ENCODE assay signal across 13 mouse cellular contexts in genomic region chr13:95671108-95671897, GRCm38 (mm10). TPM values are rescaled to one million over a fixed set of nuclear protein-coding genes. Genes with fewer than 3 reads are reported as not detected.
DNase-seq lines count a peak whose midpoint lies in the region; ATAC-seq lines count a peak whose summit lies in the region.
"Had no signal": no experiment of that assay in that cellular context is flagged by ENCODE, and none has a peak within 500 bp of the region (broad histone marks: within the 10 kb centered on the region; RNA-seq: fewer than 3 reads in every experiment).

No protein-coding gene starts in this region.

- no peaks in the 10 kb centered on the region for H3K4me1 ChIP-seq in midbrain, embryonic 14.5 days (ENCODE audit: control insufficient read depth, insufficient read depth, low read length)
- H3K4me1 ChIP-seq in midbrain, embryonic 13.5 days (replicated peaks), result no peaks in the 10 kb centered on the region
- no peaks in the 10 kb centered on the region for H3K4me1 ChIP-seq in intestine, embryonic 16.5 days (ENCODE audit: control insufficient read depth, insufficient read depth, low read length)
- H3K4me1 ChIP-seq: embryonic facial prominence, embryonic 12.5 days had no signal

- H3K27me3 ChIP-seq in midbrain, embryonic 14.5 days (ENCODE audit: control insufficient read depth, insufficient read depth, low read length), result no peaks in the 10 kb centered on the region
- no peaks in the 10 kb centered on the region for H3K27me3 ChIP-seq in midbrain, embryonic 13.5 days
- no peaks in the 10 kb centered on the region for H3K27me3 ChIP-seq in intestine, embryonic 16.5 days (replicated peaks; ENCODE audit: control insufficient read depth, insufficient read depth, low read length)
- H3K27me3 ChIP-seq: embryonic facial prominence, embryonic 12.5 days had no signal

- no peaks in the 10 kb centered on the region for H3K36me3 ChIP-seq in midbrain, embryonic 14.5 days (ENCODE audit: control insufficient read depth, insufficient read depth, low read length)
- H3K36me3 ChIP-seq in midbrain, embryonic 13.5 days, result 0 out of 2 replicates have a peak, but pooled peaks cover 9% of the 10 kb centered on the region
- H3K36me3 ChIP-seq in intestine, embryonic 16.5 days (ENCODE audit: control insufficient read depth, insufficient read depth, low read length), result 0 out of 2 replicates have a peak, but pooled peaks cover 5% of the 10 kb centered on the region

- intact Hi-C loops in heart, postnatal 25 days (cut with DNase I), result no loop called here

- ATAC-seq in midbrain, embryonic 14.5 days (ENCODE audit: low FRiP score, low TSS enrichment), result no peak
- ATAC-seq in midbrain, embryonic 13.5 days, result no peak
- ATAC-seq in intestine, embryonic 16.5 days, result peak; percentile 80
- ATAC-seq in inflammation-experienced regulatory T-cells, adult 6 months, result no peak
- ATAC-seq: hindbrain, postnatal 0 days; midbrain, embryonic 16.5 days had no signal

- peak; percentile 94 for DNase-seq in heart, adult 11 months
- no peak for DNase-seq in heart, postnatal 25 days (ENCODE audit: low spot score)
- DNase-seq in midbrain, embryonic 14.5 days, result peak; percentile 24
- peak; percentile 6 for DNase-seq in skeletal muscle tissue, adult 2 months (ENCODE audit: low read depth, low spot score)
- no peak for DNase-seq in thymus, postnatal 25 days
- DNase-seq: B cell, adult 2 months; cerebellum, adult 11 months had no signal

- 86% methylated on average over 9 of the region's 9 CpGs for WGBS in midbrain, embryonic 14.5 days
- 86% methylated on average over 9 of the region's 9 CpGs for WGBS in midbrain, embryonic 13.5 days
- 67% methylated on average over 9 of the region's 9 CpGs for WGBS in intestine, embryonic 16.5 days

- H3K27ac ChIP-seq in midbrain, embryonic 14.5 days (replicated peaks; ENCODE audit: low read depth, low read length), result no peak overlapping the region
- H3K27ac ChIP-seq in midbrain, embryonic 13.5 days, result no peak overlapping the region
- H3K27ac ChIP-seq in intestine, embryonic 16.5 days (ENCODE audit: low read length), result no peak overlapping the region
- H3K27ac ChIP-seq: embryonic facial prominence, embryonic 12.5 days; hindbrain, postnatal 0 days had no signal

- H3K4me3 ChIP-seq in midbrain, embryonic 14.5 days (replicated peaks; ENCODE audit: low read depth, low read length), result no peak overlapping the region
- H3K4me3 ChIP-seq in midbrain, embryonic 13.5 days (replicated peaks), result no peak overlapping the region
- no peak overlapping the region for H3K4me3 ChIP-seq in intestine, embryonic 16.5 days (ENCODE audit: low read length)
- H3K4me3 ChIP-seq: embryonic facial prominence, embryonic 12.5 days had no signal

- H3K9ac ChIP-seq in midbrain, embryonic 14.5 days (replicated peaks; ENCODE audit: low read length), result no peak overlapping the region
- no peak overlapping the region for H3K9ac ChIP-seq in midbrain, embryonic 13.5 days (replicated peaks)
- H3K9ac ChIP-seq in intestine, embryonic 16.5 days (ENCODE audit: low read depth, low read length), result no peak overlapping the region
- H3K9ac ChIP-seq: embryonic facial prominence, embryonic 12.5 days had no signal

- H3K9me3 ChIP-seq in midbrain, embryonic 14.5 days (ENCODE audit: control insufficient read depth, low read length), result no peaks in the 10 kb centered on the region
- H3K9me3 ChIP-seq in midbrain, embryonic 13.5 days, result no peaks in the 10 kb centered on the region
- no peaks in the 10 kb centered on the region for H3K9me3 ChIP-seq in intestine, embryonic 16.5 days (ENCODE audit: control insufficient read depth, low read length)
- H3K9me3 ChIP-seq: embryonic facial prominence, embryonic 12.5 days had no signal

- H3K4me2 ChIP-seq in midbrain, embryonic 14.5 days (ENCODE audit: low read length), result no peak overlapping the region
- H3K4me2 ChIP-seq in midbrain, embryonic 13.5 days (replicated peaks), result no peak overlapping the region
- H3K4me2 ChIP-seq in intestine, embryonic 16.5 days (ENCODE audit: low read depth, low read length), result no peak overlapping the region
- H3K4me2 ChIP-seq: embryonic facial prominence, embryonic 12.5 days had no signal

RNA-seq across cellular contexts. Expression of gene F2rl2, which starts 25.4 kb away (rescaled TPM):
- total RNA-seq in heart, postnatal 25 days (2021), result under 1 TPM in 1 of 2 experiments, not detected in 1; 0.14 TPM
- 0.58 and 0.84 TPM in 2 replicates for polyA plus RNA-seq in midbrain, embryonic 14.5 days (2014; fragmentation: Nextera tagmentation; extraction: Ambion mirVana)
- polyA plus RNA-seq in midbrain, embryonic 13.5 days (2015; fragmentation: Nextera tagmentation; extraction: Ambion mirVana), result 0.63 and 0.71 TPM in 2 replicates
- 0.21 and 0.38 TPM in 2 replicates for polyA plus RNA-seq in intestine, embryonic 16.5 days (2015; fragmentation: Nextera tagmentation; extraction: Ambion mirVana)
- polyA plus RNA-seq in inflammation-experienced regulatory T-cells, adult 6 months (2017; shearing (Covaris generic)), result 10 to 100 TPM in 1 of 3 experiments, 1 to 10 TPM in 2; 4.1 to 15.3 (median 4.7) TPM

RNA-seq across cellular contexts. Expression of gene F2r, which starts 53.0 kb away (rescaled TPM):
- total RNA-seq in heart, postnatal 25 days (2021), result 10 to 100 TPM; 21.6 to 23.1 TPM
- 53.5 and 78.8 TPM in 2 replicates for polyA plus RNA-seq in midbrain, embryonic 14.5 days (2014; fragmentation: Nextera tagmentation; extraction: Ambion mirVana)
- 86.0 and 88.2 TPM in 2 replicates for polyA plus RNA-seq in midbrain, embryonic 13.5 days (2015; fragmentation: Nextera tagmentation; extraction: Ambion mirVana)
- 41.0 and 41.7 TPM in 2 replicates for polyA plus RNA-seq in intestine, embryonic 16.5 days (2015; fragmentation: Nextera tagmentation; extraction: Ambion mirVana)
- polyA plus RNA-seq in inflammation-experienced regulatory T-cells, adult 6 months (2017; shearing (Covaris generic)), result 10 to 100 TPM; 34.3 TPM

Comparison
In these comparisons a context has a peak if more than half of its experiments do, and no peak if none do; other contexts are left out.
1. DNase-seq: peak in heart, adult 11 months (single experiment), midbrain, embryonic 14.5 days (single experiment) and skeletal muscle tissue, adult 2 months (single experiment); none in heart, postnatal 25 days (single experiment) and thymus, postnatal 25 days (single experiment).